Mouse (Mus musculus): ENCODE results near the gene Dot1l. TPM values are rescaled to one million over a fixed set of nuclear protein-coding genes. Genes with fewer than 3 reads are reported as not detected.
"Not testable (repeated sequence)": the region's sequence is repeated elsewhere in the genome, so short reads cannot be mapped to it uniquely, and the experiment has no call there.

The Dot1l gene
- polyA plus RNA-seq, 2 experiments from 2014 or later = 13.6 to 18.0 TPM

GRCm38 (mm10) chr10:80814800-80815199 lies 59.8 kb downstream of the Dot1l start:
- ATAC-seq = no peak

- ATAC-seq = not testable (repeated sequence)
Observed at GRCm38 (mm10) chr10:80816303-80816702, 61.3 kb downstream of the Dot1l start.

- no peak for ATAC-seq
Observed at GRCm38 (mm10) chr10:80817164-80817563, 62.2 kb downstream of the Dot1l start.

- ATAC-seq = not testable (repeated sequence)
Observed at GRCm38 (mm10) chr10:80817955-80818354, 62.9 kb downstream of the Dot1l start.

- ATAC-seq = no peak
Observed at GRCm38 (mm10) chr10:80818599-80819281, 63.7 kb downstream of the Dot1l start.

- no peak for ATAC-seq
Observed at GRCm38 (mm10) chr10:80819406-80819805, 64.4 kb downstream of the Dot1l start.

- no peak for ATAC-seq
Observed at GRCm38 (mm10) chr10:80821991-80822390, 67.0 kb downstream of the Dot1l start.

- no peak for ATAC-seq
Observed at GRCm38 (mm10) chr10:80822528-80822927, 67.5 kb downstream of the Dot1l start.

- no peak for ATAC-seq
Observed at GRCm38 (mm10) chr10:80823316-80823715, 68.3 kb downstream of the Dot1l start.

GRCm38 (mm10) chr10:80823847-80824643 lies 69.0 kb downstream of the Dot1l start:
- no peak for ATAC-seq

GRCm38 (mm10) chr10:80824827-80825226 lies 69.8 kb downstream of the Dot1l start:
- no peak for ATAC-seq

- ATAC-seq = peak; percentile 90
Observed at GRCm38 (mm10) chr10:80826151-80827062, 71.4 kb downstream of the Dot1l start, which contains the start of gene Oaz1. Oaz1 (plus strand) TSS chr10:80826656.

- no peak for ATAC-seq
Observed at GRCm38 (mm10) chr10:80827063-80827869, 72.3 kb downstream of the Dot1l start.

- ATAC-seq = no peak
Observed at GRCm38 (mm10) chr10:80827870-80828420, 72.9 kb downstream of the Dot1l start.

GRCm38 (mm10) chr10:80828587-80828986 lies 73.6 kb downstream of the Dot1l start:
- ATAC-seq = not testable (repeated sequence)

- ATAC-seq = no peak
Observed at GRCm38 (mm10) chr10:80829359-80830278, 74.6 kb downstream of the Dot1l start.

- ATAC-seq = no peak
Observed at GRCm38 (mm10) chr10:80831136-80831535, 76.1 kb downstream of the Dot1l start.

- no peak for ATAC-seq
Observed at GRCm38 (mm10) chr10:80832818-80833217, 77.8 kb downstream of the Dot1l start.

GRCm38 (mm10) chr10:80835617-80836016 lies 80.6 kb downstream of the Dot1l start:
- ATAC-seq = no peak

GRCm38 (mm10) chr10:80836949-80837379 lies 82.0 kb downstream of the Dot1l start:
- no peak for ATAC-seq

Data from activated CD4-positive, CD25-positive, alpha-beta regulatory T cell, adult 4 months (primary cell).